Mouse (Mus musculus) cerebellum, adult 2 months (tissue): Measurements from ENCODE around the gene Wt1. TPM values are rescaled to one million over a fixed set of nuclear protein-coding genes. Genes with fewer than 3 reads are reported as not detected.

Experiments used
- DNase-seq, 2 experiments: peaks; one replicate each; pipeline ENCODE4 v3.0.0; 2021
- H3K27ac ChIP-seq: fragments of 200-500 bp; 2 replicates; pipeline ENCODE4 v1.5.1; 2012; ENCODE audit warnings: low read length, control low read depth, inconsistent platforms; ENCODE audit not compliant: insufficient read depth
- H3K27me3 ChIP-seq: fragments of 200-500 bp; 2 replicates; pipeline ENCODE4 v1.6.1; 2012; ENCODE audit warnings: inconsistent platforms, mild to moderate bottlenecking, low read length, moderate library complexity; ENCODE audit not compliant: control insufficient read depth, insufficient read depth
- H3K4me1 ChIP-seq: fragments of 200-500 bp; 2 replicates; pipeline ENCODE4 v1.6.1; 2011; ENCODE audit warnings: low read length; ENCODE audit not compliant: control insufficient read depth, insufficient read depth
- H3K4me3 ChIP-seq: fragments of 200-500 bp; replicated peaks from 2 replicates; pipeline ENCODE3; 2011; ENCODE audit warnings: mild to moderate bottlenecking, low read depth, low read length, control low read depth; ENCODE audit not compliant: insufficient read depth
- CTCF ChIP-seq: fragments of 200-500 bp; IDR thresholded peaks from 2 replicates; pipeline ENCODE4 v1.5.1; 2011; ENCODE audit warnings: low read depth, mild to moderate bottlenecking, control low read depth, low read length, moderate library complexity, borderline replicate concordance; ENCODE audit not compliant: insufficient read depth
- POLR2A ChIP-seq: fragments of 200-500 bp; IDR thresholded peaks from 2 replicates; pipeline ENCODE4 v1.6.1; 2011; ENCODE audit warnings: low read length, control low read depth, borderline replicate concordance; ENCODE audit not compliant: insufficient read depth
- WGBS: fragments of 180-500 bp; shearing (Covaris S2); methylation state at CpG from one replicate; pipeline ENCODE4 v1.1.7; 2018; 5-methylcytosine and 5-hydroxymethylcytosine counted together
- polyA plus RNA-seq: library from polyadenylated mRNA; depleted of rRNA; stranded (reverse); fragments of >200 nt; gene quantifications from 2 replicates; pipeline ENCODE4 v1.2.3, GENCODE M21; 2012

The Wt1 gene
- polyA plus RNA-seq, 1 experiment: not detected

GRCm38 (mm10) chr2:105091718-105092117 lies 34.6 kb upstream of the Wt1 start, which contains the start of gene Gm11060:
Gene Gm11060, plus strand, starts transcription at chr2:105092018.
- TF ChIP-seq POLR2A (no peak), CTCF (no peak)
- H3K27me3 ChIP-seq: no peaks in the 10 kb centered on the region
- no peaks in the 10 kb centered on the region for H3K4me1 ChIP-seq
- no peak within 1 kb of the TSS for H3K27ac ChIP-seq
- no peak for DNase-seq
- WGBS: 86% methylated on average over 2 of the region's 2 CpGs
- H3K4me3 ChIP-seq: no peak within 1 kb of the TSS

GRCm38 (mm10) chr2:105097294-105097953 lies 28.9 kb upstream of the Wt1 start:
- TF ChIP-seq POLR2A (no peak), CTCF (no peak)
- H3K27ac ChIP-seq: no peak overlapping the region
- H3K4me1 ChIP-seq: no peaks in the 10 kb centered on the region
- 86% methylated on average over 22 of the region's 22 CpGs for WGBS
- H3K27me3 ChIP-seq: no peaks in the 10 kb centered on the region
- no peak for DNase-seq
- H3K4me3 ChIP-seq: no peak overlapping the region

- H3K27ac ChIP-seq: no peak overlapping the region
- TF ChIP-seq POLR2A (no peak), CTCF (no peak)
- 13% methylated on average over 7 of the region's 7 CpGs for WGBS
- H3K4me3 ChIP-seq: no peak overlapping the region
- DNase-seq: no peak
- H3K4me1 ChIP-seq: no peaks in the 10 kb centered on the region
- H3K27me3 ChIP-seq: no peaks in the 10 kb centered on the region
These were observed 26.9 kb upstream of the Wt1 start for GRCm38 (mm10) chr2:105099410-105099809.

- Histone ChIP-seq H3K27ac (no peak overlapping the region), H3K27me3 (no peaks in the 10 kb centered on the region), H3K4me3 (no peak overlapping the region), H3K4me1 (no peaks in the 10 kb centered on the region)
- DNase-seq: no peak
- WGBS: 77% methylated on average over 7 of the region's 7 CpGs
- TF ChIP-seq CTCF: no peak
- no peak for TF ChIP-seq POLR2A
These were observed 25.8 kb upstream of the Wt1 start for GRCm38 (mm10) chr2:105100541-105100940.

GRCm38 (mm10) chr2:105108703-105109158 lies 17.6 kb upstream of the Wt1 start:
- Histone ChIP-seq H3K4me3 (no peak overlapping the region), H3K4me1 (no peaks in the 10 kb centered on the region; the same call in 1 of the 2 replicates), H3K27me3 (no peaks in the 10 kb centered on the region), H3K27ac (no peak overlapping the region)
- TF ChIP-seq POLR2A (no peak), CTCF (peak; percentile 62; the same call in 1 of the 2 replicates)
- DNase-seq: peak; percentile 90 to 95
- 2% methylated on average over 6 of the region's 6 CpGs for WGBS

- TF ChIP-seq CTCF (no peak), POLR2A (no peak)
- Histone ChIP-seq H3K4me1 (no peaks in the 10 kb centered on the region; the same call in 1 of the 2 replicates), H3K27ac (no peak overlapping the region), H3K4me3 (no peak overlapping the region), H3K27me3 (no peaks in the 10 kb centered on the region)
- DNase-seq: peak in 1 of 2 experiments; percentile 62
- 8% methylated on average over 9 of the region's 9 CpGs for whole genome bisulfite sequencing
These were observed 12.3 kb upstream of the Wt1 start for GRCm38 (mm10) chr2:105114074-105114473.

- TF ChIP-seq CTCF (no peak), POLR2A (no peak)
- Histone ChIP-seq H3K4me3 (no peak overlapping the region), H3K4me1 (no peaks in the 10 kb centered on the region; the same call in 1 of the 2 replicates), H3K27ac (no peak overlapping the region), H3K27me3 (peaks cover 2% of the 10 kb centered on the region; the same call in 1 of the 2 replicates)
- DNase-seq: no peak
- 81% methylated on average over 8 of the region's 8 CpGs for WGBS
These were observed 8.7 kb upstream of the Wt1 start for GRCm38 (mm10) chr2:105117669-105118068.

- Histone ChIP-seq H3K27ac (no peak overlapping the region), H3K27me3 (peaks cover 18% of the 10 kb centered on the region; the same call in 1 of the 2 replicates), H3K4me1 (no peaks in the 10 kb centered on the region), H3K4me3 (no peak overlapping the region)
- 13% methylated on average over 8 of the region's 8 CpGs for WGBS
- TF ChIP-seq CTCF (no peak), POLR2A (no peak)
- DNase-seq: no peak
These were observed 4.1 kb upstream of the Wt1 start for GRCm38 (mm10) chr2:105122216-105122615.

- Histone ChIP-seq H3K27ac (no peak overlapping the region), H3K27me3 (peaks cover 18% of the 10 kb centered on the region; the same call in 1 of the 2 replicates), H3K4me3 (no peak overlapping the region), H3K4me1 (no peaks in the 10 kb centered on the region)
- 2% methylated on average over 27 of the region's 27 CpGs for WGBS
- TF ChIP-seq CTCF (no peak), POLR2A (no peak)
- DNase-seq: no peak
These were observed 3.4 kb upstream of the Wt1 start for GRCm38 (mm10) chr2:105122886-105123285.
